Mouse (Mus musculus) megakaryocyte, embryonic 14.5 days (primary cell): ENCODE data around the gene Junb. TPM values are rescaled to one million over a fixed set of nuclear protein-coding genes. Genes with fewer than 3 reads are reported as not detected.
A peak's percentile ranks its signal among the peaks of the same experiment; 100 is the strongest.

ENCODE experiments used
- H3K27me3 ChIP-seq: replicated peaks from 2 replicates; pipeline ENCODE3; 2012; ENCODE audit warnings: inconsistent platforms
- H3K36me3 ChIP-seq: replicated peaks from 2 replicates; pipeline ENCODE3; 2012; ENCODE audit warnings: low read length, inconsistent platforms, mixed read lengths
- H3K4me1 ChIP-seq: 2 replicates; pipeline ENCODE4 v1.6.1; 2012; ENCODE audit warnings: inconsistent platforms
- H3K4me3 ChIP-seq: replicated peaks from 2 replicates; pipeline ENCODE3; 2012; ENCODE audit warnings: moderate library complexity, mild to moderate bottlenecking, inconsistent platforms
- H3K9me3 ChIP-seq: 2 replicates; pipeline ENCODE4 v1.6.1; 2012; ENCODE audit warnings: inconsistent platforms
- FLI1 ChIP-seq: IDR thresholded peaks from 2 replicates; pipeline ENCODE4 v1.6.1; 2012; ENCODE audit warnings: low read length, inconsistent platforms, mixed read lengths
- GATA1 ChIP-seq: IDR thresholded peaks from 3 replicates; pipeline ENCODE4 v1.6.1; 2012; ENCODE audit warnings: mixed read lengths, low read length, inconsistent platforms, borderline replicate concordance
- polyA plus RNA-seq: library from polyadenylated mRNA; stranded (reverse); fragments of >175 nt; gene quantifications from 2 replicates; pipeline ENCODE4 v1.2.3, GENCODE M21; 2012; ENCODE audit warnings: low replicate concordance; ENCODE audit not compliant: insufficient read depth

Gene Junb
- polyA plus RNA-seq, 1 experiment = 743 TPM

GRCm38 (mm10) chr8:84981644-84982498 lies 3.4 kb upstream of the Junb start:
- H3K27me3 ChIP-seq = no peaks in the 10 kb centered on the region
- H3K4me1 ChIP-seq = peaks cover 82% of the 10 kb centered on the region
- TF ChIP-seq FLI1 (no peak), GATA1 (no peak)
- H3K36me3 ChIP-seq = peaks cover 4% of the 10 kb centered on the region
- H3K9me3 ChIP-seq = no peaks in the 10 kb centered on the region
- H3K4me3 ChIP-seq = peak overlapping the region; percentile 100

- Histone ChIP-seq H3K4me1 (peaks cover 74% of the 10 kb centered on the region), H3K27me3 (no peaks in the 10 kb centered on the region), H3K4me3 (peak overlapping the region; percentile 100), H3K36me3 (peaks cover 4% of the 10 kb centered on the region), H3K9me3 (no peaks in the 10 kb centered on the region)
- no peak for TF ChIP-seq GATA1
- no peak for TF ChIP-seq FLI1
These were observed 2.3 kb upstream of the Junb start for GRCm38 (mm10) chr8:84980622-84981358.

- H3K4me3 ChIP-seq = peak overlapping the region; percentile 100
- no peaks in the 10 kb centered on the region for H3K9me3 ChIP-seq
- TF ChIP-seq FLI1 = no peak
- peaks cover 73% of the 10 kb centered on the region for H3K4me1 ChIP-seq
- peaks cover 4% of the 10 kb centered on the region for H3K36me3 ChIP-seq
- no peaks in the 10 kb centered on the region for H3K27me3 ChIP-seq
These were observed 1.3 kb upstream of the Junb start for GRCm38 (mm10) chr8:84979599-84980421.

GRCm38 (mm10) chr8:84977435-84978247 lies 877 bp downstream of the Junb start:
- H3K4me3 ChIP-seq = peak overlapping the region; percentile 100
- TF ChIP-seq FLI1 (no peak), GATA1 (no peak)
- peaks cover 19% of the 10 kb centered on the region for H3K36me3 ChIP-seq
- peaks cover 71% of the 10 kb centered on the region for H3K4me1 ChIP-seq
- no peaks in the 10 kb centered on the region for H3K9me3 ChIP-seq
- H3K27me3 ChIP-seq = no peaks in the 10 kb centered on the region

GRCm38 (mm10) chr8:84976763-84977434 lies 1.6 kb downstream of the Junb start:
- Histone ChIP-seq H3K27me3 (no peaks in the 10 kb centered on the region), H3K9me3 (no peaks in the 10 kb centered on the region), H3K36me3 (peaks cover 26% of the 10 kb centered on the region), H3K4me3 (peak overlapping the region; percentile 100), H3K4me1 (peaks cover 66% of the 10 kb centered on the region)
- no peak for TF ChIP-seq FLI1
- no peak for TF ChIP-seq GATA1

- Histone ChIP-seq H3K4me3 (peak overlapping the region; percentile 100), H3K27me3 (no peaks in the 10 kb centered on the region), H3K4me1 (peaks cover 66% of the 10 kb centered on the region), H3K36me3 (peaks cover 33% of the 10 kb centered on the region), H3K9me3 (no peaks in the 10 kb centered on the region)
- no peak for TF ChIP-seq FLI1
- no peak for TF ChIP-seq GATA1
These were observed 2.3 kb downstream of the Junb start for GRCm38 (mm10) chr8:84976031-84976762.

- Histone ChIP-seq H3K4me1 (peaks cover 66% of the 10 kb centered on the region), H3K9me3 (no peaks in the 10 kb centered on the region), H3K4me3 (peak overlapping the region; percentile 100), H3K27me3 (no peaks in the 10 kb centered on the region), H3K36me3 (peaks cover 41% of the 10 kb centered on the region)
- TF ChIP-seq FLI1 = no peak
These were observed 3.1 kb downstream of the Junb start for GRCm38 (mm10) chr8:84975434-84975833.

GRCm38 (mm10) chr8:84974543-84975142 lies 3.9 kb downstream of the Junb start:
- H3K36me3 ChIP-seq = peaks cover 42% of the 10 kb centered on the region
- peak overlapping the region; percentile 100 for H3K4me3 ChIP-seq
- H3K9me3 ChIP-seq = no peaks in the 10 kb centered on the region
- no peaks in the 10 kb centered on the region for H3K27me3 ChIP-seq
- H3K4me1 ChIP-seq = peaks cover 66% of the 10 kb centered on the region
- no peak for TF ChIP-seq FLI1
- no peak for TF ChIP-seq GATA1
